11 mouse cellular contexts compared by ENCODE assay signal in genomic region chr14:45550010-45550647, GRCm38 (mm10). TPM values are rescaled to one million over a fixed set of nuclear protein-coding genes. Genes with fewer than 3 reads are reported as not detected.
DNase-seq lines count a peak whose midpoint lies in the region; ATAC-seq lines count a peak whose summit lies in the region.
"Had no signal": no experiment of that assay in that cellular context is flagged by ENCODE, and none has a peak within 500 bp of the region (broad histone marks: within the 10 kb centered on the region; RNA-seq: fewer than 3 reads in every experiment).

No protein-coding gene starts in this region.

- H3K4me2 ChIP-seq in liver, embryonic 13.5 days: no peak overlapping the region
- H3K4me2 ChIP-seq in forebrain, embryonic 11.5 days (ENCODE audit: low read depth, low read length, severe bottlenecking): no peak overlapping the region
- H3K4me2 ChIP-seq in hindbrain, embryonic 12.5 days (replicated peaks): no peak overlapping the region

- intact Hi-C loops in left cerebral cortex, postnatal 14 days (cut with DNase I): no loop called here
- intact Hi-C loops in left cerebral cortex, postnatal 4 days (cut with DNase I): no loop called here

- peak; percentile 64 for ATAC-seq in liver, embryonic 13.5 days (ENCODE audit: low read depth)
- ATAC-seq in forebrain, embryonic 11.5 days (replicated peaks; ENCODE audit: low FRiP score): no peak
- no peak for ATAC-seq in hindbrain, embryonic 12.5 days (ENCODE audit: low FRiP score)
- ATAC-seq: Patski had no signal

- H3K9ac ChIP-seq in liver, embryonic 13.5 days: no peak overlapping the region
- H3K9ac ChIP-seq in forebrain, embryonic 11.5 days (ENCODE audit: low read length): no peak overlapping the region
- no peak overlapping the region for H3K9ac ChIP-seq in hindbrain, embryonic 12.5 days

- H3K4me1 ChIP-seq in liver, embryonic 13.5 days (replicated peaks): peaks cover 5% of the 10 kb centered on the region
- H3K4me1 ChIP-seq in forebrain, embryonic 11.5 days (replicated peaks; ENCODE audit: control insufficient read depth, insufficient read depth, low read length): no peaks in the 10 kb centered on the region
- H3K4me1 ChIP-seq in hindbrain, embryonic 12.5 days: no peaks in the 10 kb centered on the region

- H3K36me3 ChIP-seq in liver, embryonic 13.5 days: no peaks in the 10 kb centered on the region
- no peaks in the 10 kb centered on the region for H3K36me3 ChIP-seq in forebrain, embryonic 11.5 days (ENCODE audit: control insufficient read depth, insufficient read depth, low read length)
- no peaks in the 10 kb centered on the region for H3K36me3 ChIP-seq in hindbrain, embryonic 12.5 days

- H3K27ac ChIP-seq in liver, embryonic 13.5 days: 0 out of 2 replicates have a peak overlapping the region, but pooled peaks have one; percentile 53
- H3K27ac ChIP-seq in forebrain, embryonic 11.5 days (ENCODE audit: low read depth, low read length): no peak overlapping the region
- no peak overlapping the region for H3K27ac ChIP-seq in hindbrain, embryonic 12.5 days

- DNase-seq in cerebellum, adult 18-20 months: peak; percentile 23 to 30
- no peak for DNase-seq in cerebellum, adult 11 months
- peak; percentile 37 to 54 for DNase-seq in left cerebral cortex, postnatal 14 days (ENCODE audit: low spot score in 2 of 2)
- no peak for DNase-seq in left cerebral cortex, postnatal 4 days
- DNase-seq in cerebellum, adult 9-11 months: peak; percentile 45
- no peak for DNase-seq in liver, embryonic 13.5 days
- DNase-seq in forebrain, embryonic 11.5 days (ENCODE audit: low spot score): no peak
- DNase-seq: lung, postnatal 10 days had no signal

- WGBS in liver, embryonic 13.5 days (ENCODE audit: insufficient replicate concordance): 57% methylated on average over 13 of the region's 13 CpGs
- WGBS in forebrain, embryonic 11.5 days: 82% methylated on average over 13 of the region's 13 CpGs
- 80% methylated on average over 13 of the region's 13 CpGs for WGBS in hindbrain, embryonic 12.5 days

- H3K9me3 ChIP-seq in liver, embryonic 13.5 days (replicated peaks): no peaks in the 10 kb centered on the region
- H3K9me3 ChIP-seq in forebrain, embryonic 11.5 days (ENCODE audit: control insufficient read depth, low read length): no peaks in the 10 kb centered on the region
- H3K9me3 ChIP-seq in hindbrain, embryonic 12.5 days (replicated peaks): no peaks in the 10 kb centered on the region

- no peak overlapping the region for H3K4me3 ChIP-seq in liver, embryonic 13.5 days (replicated peaks)
- no peak overlapping the region for H3K4me3 ChIP-seq in forebrain, embryonic 11.5 days (ENCODE audit: low read depth, low read length)
- H3K4me3 ChIP-seq in hindbrain, embryonic 12.5 days: no peak overlapping the region

- peaks cover 7% of the 10 kb centered on the region; the same call in 1 of the 2 replicates for H3K27me3 ChIP-seq in liver, embryonic 13.5 days
- H3K27me3 ChIP-seq in forebrain, embryonic 11.5 days (ENCODE audit: control insufficient read depth, insufficient read depth, low read length): no peaks in the 10 kb centered on the region
- H3K27me3 ChIP-seq in hindbrain, embryonic 12.5 days: no peaks in the 10 kb centered on the region
- H3K27me3 ChIP-seq: Patski had no signal

RNA-seq across cellular contexts. Expression of gene Fermt2, which starts 20.2 kb away (rescaled TPM):
- 100 to 1,000 TPM; 100 to 114 TPM for total RNA-seq in left cerebral cortex, postnatal 14 days (2021)
- total RNA-seq in left cerebral cortex, postnatal 4 days (2021): 10 to 100 TPM; 72.8 to 77.2 TPM
- 31.6 and 35.4 TPM in 2 replicates for polyA plus RNA-seq in liver, embryonic 13.5 days (2015; fragmentation: Nextera tagmentation; extraction: Ambion mirVana)
- 61.9 and 68.5 TPM in 2 replicates for polyA plus RNA-seq in forebrain, embryonic 11.5 days (2014; fragmentation: Nextera tagmentation; extraction: Ambion mirVana)
- 75.1 and 84.3 TPM in 2 replicates for polyA plus RNA-seq in hindbrain, embryonic 12.5 days (2016; fragmentation: Nextera tagmentation; extraction: Ambion mirVana)
- total RNA-seq: hematopoietic stem cell, adult 5-6 weeks had no signal

Comparison
In these comparisons a context has a peak if more than half of its experiments do, and no peak if none do; other contexts are left out.
1. DNase-seq: peak in cerebellum, adult 18-20 months (2 of 2), left cerebral cortex, postnatal 14 days (2 of 2) and cerebellum, adult 9-11 months (single experiment); none in cerebellum, adult 11 months (single experiment), left cerebral cortex, postnatal 4 days (single experiment), liver, embryonic 13.5 days (single experiment) and forebrain, embryonic 11.5 days (single experiment).